ENCODE assay signal across 8 mouse cellular contexts in genomic region chr4:44168231-44168647, GRCm38 (mm10).
DNase-seq lines count a peak whose midpoint lies in the region; ATAC-seq and TF ChIP-seq lines count a peak whose summit lies in the region.

No protein-coding gene starts in this region.

- peak; percentile 86 for ATAC-seq in forebrain, embryonic 11.5 days (replicated peaks; ENCODE audit: low FRiP score)
- ATAC-seq in heart, postnatal 0 days (ENCODE audit: insufficient read depth, low read depth) = peak; percentile 91
- ATAC-seq in liver, embryonic 16.5 days (ENCODE audit: low read depth) = peak; percentile 85
- peak; percentile 87 for ATAC-seq in neural tube, embryonic 13.5 days (ENCODE audit: low read depth)

- no peaks in the 10 kb centered on the region for H3K9me3 ChIP-seq in CH12.LX (replicated peaks; ENCODE audit: low read length)
- H3K9me3 ChIP-seq in forebrain, embryonic 11.5 days (ENCODE audit: control insufficient read depth, low read length) = no peaks in the 10 kb centered on the region
- no peaks in the 10 kb centered on the region for H3K9me3 ChIP-seq in heart, postnatal 0 days (replicated peaks; ENCODE audit: control insufficient read depth, low read length)
- no peaks in the 10 kb centered on the region for H3K9me3 ChIP-seq in liver, embryonic 16.5 days (replicated peaks; ENCODE audit: control insufficient read depth, low read length)
- H3K9me3 ChIP-seq in neural tube, embryonic 13.5 days = no peaks in the 10 kb centered on the region

- dilution Hi-C loops in CH12.LX (cut with MboI; ENCODE audit: extremely low pct_ligation_motif_present, extremely low pct_unique_long_range_greater_than_20kb, low sequenced_read_pairs) = no loop called here

- peak; percentile 94 for DNase-seq in CH12.LX (ENCODE audit: extremely low read depth)
- peak; percentile 91 for DNase-seq in c-Kit-positive CD71-positive TER-119-negative erythroid progenitor cells, embryonic 14.5 days (ENCODE audit: low read depth)
- peak; percentile 99 for DNase-seq in forebrain, embryonic 11.5 days (ENCODE audit: low spot score)
- DNase-seq in heart, postnatal 0 days (ENCODE audit: low spot score) = peak; percentile 94
- peak; percentile 97 to 99 for DNase-seq in kidney, postnatal 4 days

- H3K27ac ChIP-seq in CH12.LX (ENCODE audit: insufficient read depth, low read depth) = peak overlapping the region; percentile 70; the same call in 1 of the 2 replicates
- H3K27ac ChIP-seq in forebrain, embryonic 11.5 days (ENCODE audit: low read depth, low read length) = no peak overlapping the region
- peak overlapping the region; percentile 69 for H3K27ac ChIP-seq in heart, postnatal 0 days (ENCODE audit: low read depth)
- H3K27ac ChIP-seq in liver, embryonic 16.5 days (ENCODE audit: low read length) = peak overlapping the region; percentile 89
- peak overlapping the region; percentile 59 for H3K27ac ChIP-seq in neural tube, embryonic 13.5 days (replicated peaks)
- H3K27ac ChIP-seq in testis, adult 2 months (ENCODE audit: control insufficient read depth, insufficient read depth, low read depth, low read length) = peak overlapping the region; percentile 54

- peaks cover 3% of the 10 kb centered on the region; the same call in 1 of the 2 replicates for H3K79me2 ChIP-seq in CH12.LX (replicated peaks; ENCODE audit: control insufficient read depth, extremely low read depth, insufficient read depth, poor library complexity, severe bottlenecking)

- no peak for TF ChIP-seq RAD21 in CH12.LX (IDR thresholded peaks at IDR 0.05; ENCODE audit: low read depth, low read length)

- H3K4me1 ChIP-seq in CH12.LX (ENCODE audit: control insufficient read depth in 1 of 2, insufficient read depth in 2 of 2) = peaks cover 0 to 28% of the 10 kb centered on the region in 2 experiments; a peak in 2 of 4 replicates
- H3K4me1 ChIP-seq in forebrain, embryonic 11.5 days (replicated peaks; ENCODE audit: control insufficient read depth, insufficient read depth, low read length) = no peaks in the 10 kb centered on the region; the same call in 1 of the 2 replicates
- peaks cover 24% of the 10 kb centered on the region for H3K4me1 ChIP-seq in heart, postnatal 0 days (ENCODE audit: control insufficient read depth, insufficient read depth)
- H3K4me1 ChIP-seq in liver, embryonic 16.5 days (ENCODE audit: control insufficient read depth, low read depth, low read length) = peaks cover 17% of the 10 kb centered on the region
- H3K4me1 ChIP-seq in neural tube, embryonic 13.5 days (replicated peaks) = peaks cover 42% of the 10 kb centered on the region
- no peaks in the 10 kb centered on the region for H3K4me1 ChIP-seq in testis, adult 2 months (ENCODE audit: control insufficient read depth, insufficient read depth, low read length)

- peak overlapping the region; percentile 40 to 72 (median 54) for H3K4me3 ChIP-seq in CH12.LX (replicated peaks in 1 of 3; ENCODE audit: low read depth in 2 of 3, low read length in 2 of 3, poor library complexity in 1 of 3)
- H3K4me3 ChIP-seq in forebrain, embryonic 11.5 days (ENCODE audit: low read depth, low read length) = peak overlapping the region; percentile 28
- peak overlapping the region; percentile 51 for H3K4me3 ChIP-seq in heart, postnatal 0 days (ENCODE audit: low read depth, low read length)
- peak overlapping the region; percentile 71 for H3K4me3 ChIP-seq in liver, embryonic 16.5 days (ENCODE audit: low read depth, low read length)
- peak overlapping the region; percentile 45 for H3K4me3 ChIP-seq in neural tube, embryonic 13.5 days
- peak overlapping the region; percentile 84 for H3K4me3 ChIP-seq in testis, adult 2 months (ENCODE audit: control insufficient read depth, low read depth, low read length)

- peak overlapping the region; percentile 73 for H3K9ac ChIP-seq in CH12.LX (ENCODE audit: insufficient read depth, low read depth)
- H3K9ac ChIP-seq in forebrain, embryonic 11.5 days (ENCODE audit: low read length) = no peak overlapping the region
- peak overlapping the region; percentile 32; the same call in 1 of the 2 replicates for H3K9ac ChIP-seq in heart, postnatal 0 days (replicated peaks; ENCODE audit: low read depth, low read length)
- peak overlapping the region; percentile 70 for H3K9ac ChIP-seq in liver, embryonic 16.5 days (ENCODE audit: low read depth, low read length)
- H3K9ac ChIP-seq in neural tube, embryonic 13.5 days = peak overlapping the region; percentile 59

- H3K27me3 ChIP-seq in CH12.LX (replicated peaks) = no peaks in the 10 kb centered on the region
- H3K27me3 ChIP-seq in forebrain, embryonic 11.5 days (ENCODE audit: control insufficient read depth, insufficient read depth, low read length) = no peaks in the 10 kb centered on the region
- H3K27me3 ChIP-seq in heart, postnatal 0 days (ENCODE audit: control insufficient read depth, insufficient read depth, low read length) = no peaks in the 10 kb centered on the region
- no peaks in the 10 kb centered on the region for H3K27me3 ChIP-seq in liver, embryonic 16.5 days (ENCODE audit: control insufficient read depth, insufficient read depth, low read depth, low read length)
- H3K27me3 ChIP-seq in neural tube, embryonic 13.5 days = no peaks in the 10 kb centered on the region
- H3K27me3 ChIP-seq in testis, adult 2 months (ENCODE audit: control insufficient read depth, insufficient read depth, low read length) = no peaks in the 10 kb centered on the region

- 0% methylated on average over 20 of the region's 34 CpGs for WGBS in forebrain, embryonic 11.5 days
- WGBS in heart, postnatal 0 days = under 1% methylated on average over 21 of the region's 34 CpGs
- 0% methylated on average over 21 of the region's 34 CpGs for WGBS in liver, embryonic 16.5 days (ENCODE audit: insufficient replicate concordance)
- WGBS in neural tube, embryonic 13.5 days = under 1% methylated on average over 24 of the region's 34 CpGs

- no peak for TF ChIP-seq CTCF in CH12.LX (conservative IDR thresholded peaks at IDR 0.05 in 1 of 2, IDR thresholded peaks at IDR 0.05 in 1 of 2; ENCODE audit: low read depth in 2 of 2, low read length in 2 of 2)
- TF ChIP-seq CTCF in heart, postnatal 0 days (IDR thresholded peaks at IDR 0.05; ENCODE audit: low read depth) = no peak
- no peak for TF ChIP-seq CTCF in testis, adult 2 months (IDR thresholded peaks at IDR 0.05; ENCODE audit: control insufficient read depth, insufficient read depth, insufficient replicate concordance, low read depth, low read length)

- H3K4me2 ChIP-seq in CH12.LX (ENCODE audit: insufficient read depth, low read depth, poor library complexity, severe bottlenecking) = peak overlapping the region; percentile 96
- peak overlapping the region; percentile 59 for H3K4me2 ChIP-seq in forebrain, embryonic 11.5 days (ENCODE audit: low read depth, low read length, severe bottlenecking)
- peak overlapping the region; percentile 66 for H3K4me2 ChIP-seq in heart, postnatal 0 days (ENCODE audit: low read depth, low read length)
- peak overlapping the region; percentile 84 for H3K4me2 ChIP-seq in liver, embryonic 16.5 days (ENCODE audit: low read depth, low read length)
- H3K4me2 ChIP-seq in neural tube, embryonic 13.5 days = peak overlapping the region; percentile 62

- in situ Hi-C loops in CH12.LX (cut with MboI; ENCODE audit: low pct_ligation_motif_present, low pct_unique_long_range_greater_than_20kb, low sequenced_read_pairs) = loop anchor here (10.0 kb wide), 1 partner anchor 93 kb away; no protein-coding TSS in a partner anchor

- H3K36me3 ChIP-seq in CH12.LX (replicated peaks in 1 of 2; ENCODE audit: control insufficient read depth in 1 of 2, insufficient read depth in 1 of 2, low read length in 1 of 2) = no peaks in the 10 kb centered on the region
- H3K36me3 ChIP-seq in forebrain, embryonic 11.5 days (ENCODE audit: control insufficient read depth, insufficient read depth, low read length) = no peaks in the 10 kb centered on the region
- H3K36me3 ChIP-seq in heart, postnatal 0 days (replicated peaks; ENCODE audit: control insufficient read depth, insufficient read depth, low read length) = no peaks in the 10 kb centered on the region
- H3K36me3 ChIP-seq in liver, embryonic 16.5 days (ENCODE audit: control insufficient read depth, insufficient read depth) = no peaks in the 10 kb centered on the region
- H3K36me3 ChIP-seq in neural tube, embryonic 13.5 days = no peaks in the 10 kb centered on the region
- H3K36me3 ChIP-seq in testis, adult 2 months (ENCODE audit: control insufficient read depth, insufficient read depth, low read length) = no peaks in the 10 kb centered on the region; the same call in 1 of the 2 replicates

- TF ChIP-seq POLR2A in CH12.LX (IDR thresholded peaks at IDR 0.05; ENCODE audit: low read depth, low read length) = peak; percentile 80
- peak; percentile 64; the same call in 1 of the 2 replicates for TF ChIP-seq POLR2A in testis, adult 2 months (IDR thresholded peaks at IDR 0.05; ENCODE audit: control insufficient read depth, low read depth, low read length)

- TF ChIP-seq EP300 in CH12.LX (IDR thresholded peaks at IDR 0.05; ENCODE audit: low read length) = no peak
- TF ChIP-seq EP300 in heart, postnatal 0 days (IDR thresholded peaks at IDR 0.05; ENCODE audit: low read depth) = no peak; the same call in 1 of the 2 replicates

TF ChIP-seq in CH12.LX, 34 proteins besides CTCF, POLR2A, EP300 and RAD21 (continues in another document):
- TF ChIP-seq JUN (IDR thresholded peaks at IDR 0.05; ENCODE audit: insufficient read depth, low read depth, low read length) (no peak), UBTF (IDR thresholded peaks at IDR 0.05; ENCODE audit: low read depth, low read length) (no peak), ELF1 (IDR thresholded peaks at IDR 0.05; ENCODE audit: low read depth, low read length) (peak; percentile 100), BHLHE40 (IDR thresholded peaks at IDR 0.05; ENCODE audit: low read depth, low read length) (peak; percentile 47; the same call in 1 of the 2 replicates), MYC (IDR thresholded peaks at IDR 0.05; ENCODE audit: low read depth, low read length) (0 out of 2 replicates have a peak, but pooled peaks have one; percentile 13), E2F4 (IDR thresholded peaks at IDR 0.05; ENCODE audit: insufficient replicate concordance, low read depth, low read length) (no peak), MEF2A (IDR thresholded peaks at IDR 0.05; ENCODE audit: borderline replicate concordance, low read depth, low read length) (peak; percentile 34; the same call in 1 of the 2 replicates), TBP (conservative IDR thresholded peaks at IDR 0.05; ENCODE audit: low read depth, low read length) (0 out of 2 replicates have a peak, but pooled peaks have one; percentile 30), CHD2 (IDR thresholded peaks at IDR 0.05; ENCODE audit: low read length) (0 out of 2 replicates have a peak, but pooled peaks have one; percentile 40), NRF1 (IDR thresholded peaks at IDR 0.05; ENCODE audit: low read depth, low read length) (peak; percentile 86), USF1 (IDR thresholded peaks at IDR 0.05; ENCODE audit: low read depth, low read length) (no peak), ETS1 (conservative IDR thresholded peaks at IDR 0.05; ENCODE audit: low read depth, low read length) (0 out of 2 replicates have a peak, but pooled peaks have one; percentile 13), TCF12 (IDR thresholded peaks at IDR 0.05; ENCODE audit: low read depth, low read length) (peak; percentile 74), KAT2A (IDR thresholded peaks at IDR 0.05; ENCODE audit: insufficient replicate concordance, low read length) (0 out of 2 replicates have a peak, but pooled peaks have one; percentile 67)

Comparison
In these comparisons a context has a peak if more than half of its experiments do, and no peak if none do; other contexts are left out.
1. H3K4me3 ChIP-seq: peak in every context shown above with its lines; median percentile 84 in testis, adult 2 months; 71 in liver, embryonic 16.5 days; 54 in CH12.LX; 51 in heart, postnatal 0 days; 45 in neural tube, embryonic 13.5 days; 28 in forebrain, embryonic 11.5 days.